Mouse (Mus musculus) liver, embryonic 16.5 days (tissue): ENCODE results near the gene Ptma. TPM values are rescaled to one million over a fixed set of nuclear protein-coding genes. Genes with fewer than 3 reads are reported as not detected.

Experiments
- ATAC-seq: fragments of 200-750 bp; cut with Nextera tagmentation; 2 replicates; pipeline ENCODE4 v1.8.0; 2017; ENCODE audit warnings: low read depth, mild to moderate bottlenecking, moderate number of reproducible peaks, moderate library complexity
- H3K27ac ChIP-seq: fragments of 300-500 bp; sonication (generic); 2 replicates; pipeline ENCODE4 v1.5.1; 2014; ENCODE audit warnings: mild to moderate bottlenecking, low read length
- H3K27me3 ChIP-seq: fragments of 300-500 bp; sonication (generic); 2 replicates; pipeline ENCODE4 v1.6.1; 2014; ENCODE audit warnings: low read depth, low read length, mixed read lengths; ENCODE audit not compliant: control insufficient read depth, insufficient read depth
- H3K36me3 ChIP-seq: fragments of 300-500 bp; sonication (generic); 2 replicates; pipeline ENCODE4 v1.6.1; 2014; ENCODE audit warnings: mild to moderate bottlenecking; ENCODE audit not compliant: control insufficient read depth, insufficient read depth
- H3K4me1 ChIP-seq: fragments of 300-500 bp; sonication (generic); 2 replicates; pipeline ENCODE4 v1.6.1; 2014; ENCODE audit warnings: low read depth, low read length, mixed read lengths; ENCODE audit not compliant: control insufficient read depth
- H3K4me2 ChIP-seq: fragments of 300-500 bp; sonication (generic); 2 replicates; pipeline ENCODE4 v1.6.1; 2014; ENCODE audit warnings: low read depth, low read length, mixed read lengths
- H3K4me3 ChIP-seq: fragments of 300-500 bp; sonication (generic); 2 replicates; pipeline ENCODE4 v1.5.1; 2014; ENCODE audit warnings: low read depth, mild to moderate bottlenecking, low read length
- H3K9ac ChIP-seq: fragments of 300-500 bp; sonication (generic); 2 replicates; pipeline ENCODE4 v1.6.1; 2014; ENCODE audit warnings: low read depth, low read length
- H3K9me3 ChIP-seq: fragments of 300-500 bp; sonication (generic); replicated peaks from 2 replicates; pipeline ENCODE4 v1.6.1; 2016; ENCODE audit warnings: low read length; ENCODE audit not compliant: control insufficient read depth
- WGBS: fragments of 180-500 bp; shearing (Covaris S2); extraction: QIAGEN DNeasy Blood & Tissue Kit; methylation state at CpG from one replicate; pipeline ENCODE4 v1.1.7; 2014; ENCODE audit not compliant: insufficient replicate concordance; 5-methylcytosine and 5-hydroxymethylcytosine counted together
- polyA plus RNA-seq: library from polyadenylated mRNA; unstranded; fragments of >200 nt; fragmentation: Nextera tagmentation; extraction: Ambion mirVana; gene quantifications from 2 replicates; pipeline ENCODE4 v1.2.1, GENCODE M21; 2015

Gene Ptma
- polyA plus RNA-seq, 1 experiment from 2014 or later, result 500 TPM

GRCm38 (mm10) chr1:86501114-86501532 is 25.4 kb upstream of the Ptma start:
- Histone ChIP-seq H3K4me3 (no peak overlapping the region), H3K4me1 (peaks cover 59% of the 10 kb centered on the region), H3K9ac (no peak overlapping the region), H3K27me3 (peaks cover 7% of the 10 kb centered on the region; the same call in 1 of the 2 replicates), H3K4me2 (no peak overlapping the region), H3K9me3 (no peaks in the 10 kb centered on the region), H3K36me3 (no peaks in the 10 kb centered on the region), H3K27ac (no peak overlapping the region)
- ATAC-seq, result no peak
- WGBS, result 17% methylated on average over 6 of the region's 6 CpGs

GRCm38 (mm10) chr1:86501559-86501958 is 25.0 kb upstream of the Ptma start:
- Histone ChIP-seq H3K27ac (no peak overlapping the region), H3K36me3 (no peaks in the 10 kb centered on the region), H3K4me1 (peaks cover 59% of the 10 kb centered on the region), H3K9ac (no peak overlapping the region), H3K4me2 (no peak overlapping the region), H3K9me3 (no peaks in the 10 kb centered on the region), H3K27me3 (peaks cover 7% of the 10 kb centered on the region; the same call in 1 of the 2 replicates), H3K4me3 (no peak overlapping the region)
- ATAC-seq, result peak; percentile 9; the same call in 1 of the 2 replicates
- 1% methylated on average over 4 of the region's 4 CpGs for WGBS

- no peak overlapping the region for H3K27ac ChIP-seq
- peaks cover 57% of the 10 kb centered on the region for H3K4me1 ChIP-seq
- H3K4me3 ChIP-seq, result no peak overlapping the region
- peaks cover 7% of the 10 kb centered on the region; the same call in 1 of the 2 replicates for H3K27me3 ChIP-seq
- no peaks in the 10 kb centered on the region for H3K36me3 ChIP-seq
- H3K4me2 ChIP-seq, result no peak overlapping the region
- 48% methylated on average over 16 of the region's 17 CpGs for WGBS
- no peak for ATAC-seq
- H3K9me3 ChIP-seq, result no peaks in the 10 kb centered on the region
- no peak overlapping the region for H3K9ac ChIP-seq
These were observed 24.1 kb upstream of the Ptma start for GRCm38 (mm10) chr1:86502221-86503048.

- Histone ChIP-seq H3K27me3 (peaks cover 7% of the 10 kb centered on the region; the same call in 1 of the 2 replicates), H3K4me1 (peaks cover 49% of the 10 kb centered on the region), H3K4me3 (no peak overlapping the region; the same call in 1 of the 2 replicates), H3K9me3 (no peaks in the 10 kb centered on the region), H3K36me3 (no peaks in the 10 kb centered on the region), H3K9ac (no peak overlapping the region), H3K27ac (peak overlapping the region; percentile 29), H3K4me2 (peak overlapping the region; percentile 95)
- WGBS, result 28% methylated on average over 16 of the region's 16 CpGs
- no peak for ATAC-seq
These were observed 23.3 kb upstream of the Ptma start for GRCm38 (mm10) chr1:86503165-86503747.

- Histone ChIP-seq H3K4me2 (peak overlapping the region; percentile 95), H3K4me1 (peaks cover 45% of the 10 kb centered on the region), H3K4me3 (peak overlapping the region; percentile 64), H3K9me3 (no peaks in the 10 kb centered on the region), H3K9ac (peak overlapping the region; percentile 68), H3K36me3 (no peaks in the 10 kb centered on the region), H3K27me3 (peaks cover 7% of the 10 kb centered on the region; the same call in 1 of the 2 replicates), H3K27ac (peak overlapping the region; percentile 80)
- under 1% methylated on average over 64 of the region's 64 CpGs for WGBS
- peak; percentile 80 for ATAC-seq
These were observed 22.4 kb upstream of the Ptma start for GRCm38 (mm10) chr1:86503906-86504696.

- peaks cover 52% of the 10 kb centered on the region for H3K4me1 ChIP-seq
- peak overlapping the region; percentile 64 for H3K4me3 ChIP-seq
- H3K27ac ChIP-seq, result peak overlapping the region; percentile 80
- ATAC-seq, result no peak
- 18% methylated on average over 19 of the region's 19 CpGs for WGBS
- peak overlapping the region; percentile 68 for H3K9ac ChIP-seq
- H3K4me2 ChIP-seq, result peak overlapping the region; percentile 95
- H3K27me3 ChIP-seq, result peaks cover 7% of the 10 kb centered on the region; the same call in 1 of the 2 replicates
- H3K9me3 ChIP-seq, result no peaks in the 10 kb centered on the region
- no peaks in the 10 kb centered on the region for H3K36me3 ChIP-seq
These were observed 21.7 kb upstream of the Ptma start for GRCm38 (mm10) chr1:86504697-86505421.

GRCm38 (mm10) chr1:86505461-86505860 is 21.1 kb upstream of the Ptma start:
- Histone ChIP-seq H3K27me3 (peaks cover 7% of the 10 kb centered on the region; the same call in 1 of the 2 replicates), H3K36me3 (no peaks in the 10 kb centered on the region), H3K4me2 (peak overlapping the region; percentile 95), H3K4me1 (peaks cover 52% of the 10 kb centered on the region), H3K9me3 (no peaks in the 10 kb centered on the region), H3K9ac (no peak overlapping the region; the same call in 1 of the 2 replicates), H3K27ac (peak overlapping the region; percentile 80), H3K4me3 (no peak overlapping the region)
- no peak for ATAC-seq
- WGBS, result 47% methylated on average over 1 of the region's 1 CpGs

- H3K4me3 ChIP-seq, result no peak overlapping the region
- no peak overlapping the region for H3K27ac ChIP-seq
- peaks cover 7% of the 10 kb centered on the region; the same call in 1 of the 2 replicates for H3K27me3 ChIP-seq
- 90% methylated on average over 5 of the region's 5 CpGs for WGBS
- no peak for ATAC-seq
- H3K9ac ChIP-seq, result no peak overlapping the region
- peaks cover 43% of the 10 kb centered on the region for H3K4me1 ChIP-seq
- no peaks in the 10 kb centered on the region for H3K9me3 ChIP-seq
- no peaks in the 10 kb centered on the region for H3K36me3 ChIP-seq
- H3K4me2 ChIP-seq, result no peak overlapping the region
These were observed 20.1 kb upstream of the Ptma start for GRCm38 (mm10) chr1:86506420-86506819.
